Mouse (Mus musculus): ENCODE data around the gene Stx16.

DNA sequence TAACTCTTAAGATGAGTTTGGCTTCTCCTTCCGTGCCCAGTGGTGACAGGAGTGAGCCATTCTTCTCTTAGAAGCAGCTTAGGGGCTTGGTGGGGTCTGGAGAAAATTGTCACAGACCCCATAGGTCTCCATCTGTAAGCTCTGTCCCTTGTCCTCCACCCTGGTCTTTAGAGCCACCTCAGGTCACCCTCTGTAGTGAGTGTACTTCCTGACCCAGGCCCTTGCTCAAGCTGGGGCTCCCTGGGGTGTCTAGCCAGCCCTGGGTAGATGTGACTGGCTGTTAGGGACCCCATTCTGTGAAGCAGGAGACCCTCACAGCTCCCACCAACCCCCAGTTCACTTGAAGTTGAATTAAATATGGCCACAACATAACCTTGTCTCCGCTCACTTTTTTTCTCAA is 46.2 kb downstream of the Stx16 start:
- TF ChIP-seq CTCF (IDR thresholded peaks at IDR 0.05): no peak
- TF ChIP-seq POLR2A (IDR thresholded peaks at IDR 0.05; ENCODE audit: insufficient read depth, low read depth, low read length): no peak
- TF ChIP-seq EP300 (IDR thresholded peaks at IDR 0.05; ENCODE audit: insufficient read depth, low read depth, low read length): no peak

Measured in heart, adult 2 months (tissue).